Mouse (Mus musculus): ENCODE results near the gene Bbip1.

The Bbip1 gene

DNA sequence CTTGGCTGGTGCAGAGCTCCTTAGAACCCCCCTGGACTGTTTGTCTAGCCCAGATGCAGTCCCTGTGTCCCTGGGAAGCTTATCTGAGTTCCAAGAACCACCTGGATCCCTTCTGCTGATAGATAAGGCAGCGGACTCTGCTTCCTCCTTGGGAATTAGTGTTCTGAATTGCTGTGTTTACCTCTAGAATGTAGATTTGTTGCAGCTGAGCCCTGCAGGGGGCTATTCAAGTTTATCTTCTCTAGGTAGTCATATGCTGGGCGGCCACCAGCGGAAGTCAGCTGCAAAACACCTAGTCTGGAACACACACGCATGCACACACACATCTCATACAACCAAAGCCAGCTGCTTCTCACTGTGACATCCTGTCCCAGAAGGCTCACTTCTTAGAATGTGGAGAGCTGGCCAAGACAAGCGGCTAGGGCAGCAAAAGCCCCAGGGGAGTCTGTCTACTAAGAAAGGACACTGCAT lies 53.6 kb downstream of the Bbip1 start:
- peaks cover 3% of the 10 kb centered on the region; the same call in 1 of the 2 replicates for H3K4me1 ChIP-seq (replicated peaks; ENCODE audit: low read depth, low read length)
- TF ChIP-seq NANOG (IDR thresholded peaks at IDR 0.05; ENCODE audit: borderline replicate concordance, low read length) (no peak), CTCF (conservative IDR thresholded peaks at IDR 0.05; ENCODE audit: low read length) (no peak)
- H3K36me3 ChIP-seq (ENCODE audit: insufficient read depth, low read length), result no peaks in the 10 kb centered on the region
- H3K4me3 ChIP-seq (replicated peaks; ENCODE audit: low read length), result no peak overlapping the region
- no peaks in the 10 kb centered on the region for H3K27me3 ChIP-seq (ENCODE audit: insufficient read depth, low read length)
- no peaks in the 10 kb centered on the region for H3K9me3 ChIP-seq (ENCODE audit: low read length)

DNA sequence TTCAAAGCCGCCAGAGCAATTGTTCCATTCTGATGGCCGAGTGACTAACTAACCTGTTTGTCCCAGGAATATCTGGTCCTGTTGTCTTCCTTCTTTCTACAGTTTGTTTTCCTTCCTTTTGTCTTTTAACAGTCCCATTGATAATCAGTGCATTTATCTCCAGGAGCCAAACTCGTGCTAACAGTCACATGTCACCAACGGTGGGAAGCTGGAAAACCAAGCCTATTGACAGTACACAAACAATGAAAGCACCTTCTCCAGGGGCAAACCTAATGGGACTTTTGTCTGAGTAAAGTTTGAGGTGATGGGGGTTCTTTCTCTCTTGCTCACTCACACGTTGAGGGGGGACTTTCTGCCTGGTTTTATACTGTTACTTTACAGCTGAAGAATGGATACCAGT lies 54.2 kb downstream of the Bbip1 start:
- TF ChIP-seq POU5F1 (IDR thresholded peaks at IDR 0.05; ENCODE audit: borderline replicate concordance, low read length), result no peak
- TF ChIP-seq NANOG (IDR thresholded peaks at IDR 0.05; ENCODE audit: borderline replicate concordance, low read length), result no peak
- TF ChIP-seq CTCF (conservative IDR thresholded peaks at IDR 0.05; ENCODE audit: low read length), result no peak
- no peaks in the 10 kb centered on the region for H3K27me3 ChIP-seq (ENCODE audit: insufficient read depth, low read length)
- no peaks in the 10 kb centered on the region for H3K9me3 ChIP-seq (ENCODE audit: low read length)
- no peak overlapping the region for H3K4me3 ChIP-seq (replicated peaks; ENCODE audit: low read length)
- no peaks in the 10 kb centered on the region for H3K36me3 ChIP-seq (ENCODE audit: insufficient read depth, low read length)
- H3K4me1 ChIP-seq (replicated peaks; ENCODE audit: low read depth, low read length), result peaks cover 3% of the 10 kb centered on the region; the same call in 1 of the 2 replicates

DNA sequence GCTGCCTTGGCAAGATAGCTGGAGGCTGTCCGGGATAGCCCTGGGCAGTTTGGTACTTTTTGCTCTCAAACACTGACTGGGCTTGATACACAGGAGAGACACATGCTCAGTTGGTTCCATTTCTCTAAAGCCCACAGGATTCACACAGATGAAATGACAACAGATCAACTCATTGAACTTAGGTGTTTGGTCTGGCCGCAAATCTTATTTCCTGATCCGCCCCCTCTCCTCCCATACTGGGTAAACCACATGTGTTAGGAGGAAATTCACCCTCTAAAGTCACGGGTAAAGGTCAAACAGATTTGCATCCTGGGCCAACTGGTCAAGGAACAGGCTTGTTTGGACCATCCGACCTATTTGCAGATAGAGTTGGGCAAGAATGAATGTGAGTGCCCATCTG lies 54.9 kb downstream of the Bbip1 start:
- Histone ChIP-seq H3K4me1 (replicated peaks; ENCODE audit: low read depth, low read length) (peaks cover 3% of the 10 kb centered on the region; the same call in 1 of the 2 replicates), H3K27me3 (ENCODE audit: insufficient read depth, low read length) (no peaks in the 10 kb centered on the region), H3K9me3 (ENCODE audit: low read length) (no peaks in the 10 kb centered on the region), H3K36me3 (ENCODE audit: insufficient read depth, low read length) (no peaks in the 10 kb centered on the region), H3K4me3 (replicated peaks; ENCODE audit: low read length) (no peak overlapping the region)
- no peak for TF ChIP-seq POU5F1 (IDR thresholded peaks at IDR 0.05; ENCODE audit: borderline replicate concordance, low read length)
- TF ChIP-seq CTCF (conservative IDR thresholded peaks at IDR 0.05; ENCODE audit: low read length), result no peak
- no peak for TF ChIP-seq NANOG (IDR thresholded peaks at IDR 0.05; ENCODE audit: borderline replicate concordance, low read length)

DNA sequence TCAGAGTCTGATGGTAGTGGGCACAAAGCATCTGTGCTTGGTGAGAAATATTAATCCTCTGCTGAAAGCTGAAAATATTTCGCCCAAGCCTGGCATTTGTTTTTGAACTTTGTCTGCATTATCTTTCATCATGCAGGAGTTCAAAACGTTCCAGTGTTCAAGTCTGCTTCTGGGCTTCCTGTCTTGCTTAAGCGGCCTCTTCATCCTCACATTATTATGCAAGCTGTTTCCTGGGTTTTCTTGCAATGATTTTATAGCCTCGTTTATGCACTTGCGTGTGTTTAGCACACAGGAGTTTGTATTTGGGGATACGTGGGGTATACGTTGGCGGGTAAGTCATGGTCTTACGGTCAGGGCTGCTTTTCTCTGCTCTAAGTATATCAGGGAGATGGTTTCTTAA lies 56.1 kb downstream of the Bbip1 start:
- Histone ChIP-seq H3K27me3 (ENCODE audit: insufficient read depth, low read length) (no peaks in the 10 kb centered on the region), H3K9me3 (ENCODE audit: low read length) (no peaks in the 10 kb centered on the region), H3K4me1 (replicated peaks; ENCODE audit: low read depth, low read length) (peaks cover 5% of the 10 kb centered on the region; the same call in 1 of the 2 replicates), H3K36me3 (ENCODE audit: insufficient read depth, low read length) (no peaks in the 10 kb centered on the region), H3K4me3 (replicated peaks; ENCODE audit: low read length) (no peak overlapping the region)
- TF ChIP-seq CTCF (conservative IDR thresholded peaks at IDR 0.05; ENCODE audit: low read length) (no peak), POU5F1 (IDR thresholded peaks at IDR 0.05; ENCODE audit: borderline replicate concordance, low read length) (no peak), NANOG (IDR thresholded peaks at IDR 0.05; ENCODE audit: borderline replicate concordance, low read length) (no peak)

DNA sequence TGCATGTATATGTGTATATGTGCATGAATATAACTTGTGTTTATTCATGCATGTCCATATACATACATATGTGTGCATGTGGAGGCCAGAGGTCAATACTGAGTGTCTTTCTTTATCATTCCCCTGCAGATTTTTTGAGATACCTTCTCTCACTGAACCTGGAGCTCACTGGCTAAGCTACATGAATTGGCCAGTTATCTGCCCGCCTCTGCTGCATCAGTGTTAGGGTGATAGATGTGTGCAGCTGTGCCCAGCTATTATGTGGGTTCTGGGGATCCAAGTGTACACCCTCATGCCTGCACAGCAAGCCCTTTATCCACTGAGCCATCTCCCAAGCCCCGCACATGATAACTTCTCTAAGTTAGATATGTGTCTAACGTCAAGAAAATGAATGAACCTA lies 56.6 kb downstream of the Bbip1 start:
- TF ChIP-seq CTCF (conservative IDR thresholded peaks at IDR 0.05; ENCODE audit: low read length) (no peak), NANOG (IDR thresholded peaks at IDR 0.05; ENCODE audit: borderline replicate concordance, low read length) (no peak), POU5F1 (IDR thresholded peaks at IDR 0.05; ENCODE audit: borderline replicate concordance, low read length) (no peak)
- Histone ChIP-seq H3K27me3 (ENCODE audit: insufficient read depth, low read length) (no peaks in the 10 kb centered on the region), H3K36me3 (ENCODE audit: insufficient read depth, low read length) (no peaks in the 10 kb centered on the region), H3K4me3 (replicated peaks; ENCODE audit: low read length) (no peak overlapping the region), H3K4me1 (replicated peaks; ENCODE audit: low read depth, low read length) (peaks cover 6% of the 10 kb centered on the region; the same call in 1 of the 2 replicates), H3K9me3 (ENCODE audit: low read length) (no peaks in the 10 kb centered on the region)

DNA sequence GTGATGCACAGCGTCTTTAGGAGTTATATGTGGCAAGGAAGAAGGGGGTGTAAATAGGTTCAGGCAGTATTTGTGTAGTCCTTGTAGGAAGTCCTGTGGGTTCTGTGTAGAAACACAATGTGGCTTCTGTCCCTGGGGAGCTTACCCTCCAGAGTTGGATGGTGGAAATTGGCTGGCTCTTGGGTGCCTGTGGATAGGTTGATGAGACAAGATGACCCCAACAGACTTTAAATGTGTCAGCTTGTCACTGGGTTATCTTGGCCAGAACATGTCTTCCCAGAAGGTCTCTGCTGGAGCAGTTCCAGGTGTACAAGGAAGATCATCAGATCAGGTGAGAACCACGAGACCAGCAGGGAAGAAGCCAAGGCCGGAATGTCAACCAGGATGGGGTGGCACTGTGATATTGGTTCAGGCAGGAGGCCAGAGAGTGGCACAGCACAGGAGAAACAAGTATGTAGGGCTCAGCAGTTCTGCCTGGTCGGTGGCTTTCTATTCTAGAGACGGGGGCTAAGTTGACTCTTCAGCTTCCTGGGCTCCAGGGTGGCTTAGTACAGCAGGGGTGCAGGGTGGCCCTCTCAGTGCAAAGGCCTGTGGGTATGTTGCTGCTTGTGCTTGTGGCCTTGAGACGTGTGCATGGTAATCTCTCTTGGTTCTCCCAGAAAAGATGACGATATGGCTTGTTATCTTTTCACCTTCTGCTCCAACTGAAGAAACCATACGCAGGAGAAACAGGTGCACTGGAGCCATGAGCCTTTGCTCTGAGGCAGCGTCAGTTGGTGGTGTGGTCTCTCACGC lies 57.7 kb downstream of the Bbip1 start:
- no peak overlapping the region for H3K4me3 ChIP-seq (replicated peaks; ENCODE audit: low read length)
- no peaks in the 10 kb centered on the region for H3K27me3 ChIP-seq (ENCODE audit: insufficient read depth, low read length)
- TF ChIP-seq NANOG (IDR thresholded peaks at IDR 0.05; ENCODE audit: borderline replicate concordance, low read length) (no peak), CTCF (conservative IDR thresholded peaks at IDR 0.05; ENCODE audit: low read length) (no peak), POU5F1 (IDR thresholded peaks at IDR 0.05; ENCODE audit: borderline replicate concordance, low read length) (no peak)

DNA sequence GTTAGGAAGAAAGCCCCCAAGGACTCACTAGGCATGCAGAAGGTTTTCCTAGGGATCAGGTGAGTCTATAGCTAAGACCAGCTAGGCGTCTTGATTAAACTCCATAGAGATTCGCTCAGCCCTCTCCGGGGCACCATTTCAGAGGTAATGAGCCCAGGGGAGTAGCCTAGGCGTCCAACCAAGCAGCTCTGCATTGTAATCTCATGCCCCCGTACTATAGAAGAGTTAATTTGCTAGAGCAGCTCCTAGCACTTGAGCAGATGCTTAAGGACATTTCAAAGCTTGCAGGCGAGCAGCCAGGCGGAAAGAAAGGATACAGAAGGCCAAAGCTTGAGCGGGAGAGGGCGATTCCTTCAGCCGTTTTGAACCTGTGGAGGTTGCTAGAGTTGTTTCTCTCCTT lies 59.0 kb downstream of the Bbip1 start:
- peaks cover under 1% of the 10 kb centered on the region for H3K9me3 ChIP-seq (ENCODE audit: low read length)
- TF ChIP-seq CTCF (conservative IDR thresholded peaks at IDR 0.05; ENCODE audit: low read length), result no peak
- no peak for TF ChIP-seq NANOG (IDR thresholded peaks at IDR 0.05; ENCODE audit: borderline replicate concordance, low read length)
- TF ChIP-seq POU5F1 (IDR thresholded peaks at IDR 0.05; ENCODE audit: borderline replicate concordance, low read length), result no peak
- peaks cover 6% of the 10 kb centered on the region; the same call in 1 of the 2 replicates for H3K4me1 ChIP-seq (replicated peaks; ENCODE audit: low read depth, low read length)
- no peak overlapping the region for H3K4me3 ChIP-seq (replicated peaks; ENCODE audit: low read length)
- H3K27me3 ChIP-seq (ENCODE audit: insufficient read depth, low read length), result no peaks in the 10 kb centered on the region
- no peaks in the 10 kb centered on the region for H3K36me3 ChIP-seq (ENCODE audit: insufficient read depth, low read length)

More for the DNA sequence above, 57.7 kb downstream of the Bbip1 start:
- Histone ChIP-seq H3K36me3 (ENCODE audit: insufficient read depth, low read length) (no peaks in the 10 kb centered on the region), H3K4me1 (replicated peaks; ENCODE audit: low read depth, low read length) (peaks cover 6% of the 10 kb centered on the region; the same call in 1 of the 2 replicates), H3K9me3 (ENCODE audit: low read length) (no peaks in the 10 kb centered on the region)

DNA sequence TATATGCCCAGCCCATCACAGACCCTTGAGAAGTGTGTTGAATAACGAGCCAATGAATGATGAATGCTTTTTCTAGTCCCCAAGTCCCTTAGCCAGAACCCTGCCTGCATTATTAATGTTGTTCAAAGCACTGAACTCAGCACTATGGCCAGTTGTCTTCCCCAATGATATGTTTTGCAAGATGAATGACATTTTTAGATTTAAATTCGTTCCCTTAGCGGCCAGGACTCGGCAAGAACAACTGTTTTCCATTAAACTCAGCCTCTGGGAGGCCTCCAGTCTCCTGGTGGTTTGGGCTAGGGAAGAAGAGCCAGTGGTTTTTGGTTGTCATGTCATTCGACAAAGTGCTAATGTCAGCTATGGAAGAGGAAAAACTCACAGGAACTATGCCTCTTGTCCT lies 62.6 kb downstream of the Bbip1 start:
- Histone ChIP-seq H3K36me3 (ENCODE audit: insufficient read depth, low read length) (no peaks in the 10 kb centered on the region), H3K9me3 (ENCODE audit: low read length) (peaks cover 5% of the 10 kb centered on the region), H3K4me1 (replicated peaks; ENCODE audit: low read depth, low read length) (peaks cover 7% of the 10 kb centered on the region; the same call in 1 of the 2 replicates), H3K4me3 (replicated peaks; ENCODE audit: low read length) (no peak overlapping the region), H3K27me3 (ENCODE audit: insufficient read depth, low read length) (no peaks in the 10 kb centered on the region)
- no peak for TF ChIP-seq POU5F1 (IDR thresholded peaks at IDR 0.05; ENCODE audit: borderline replicate concordance, low read length)
- TF ChIP-seq CTCF (conservative IDR thresholded peaks at IDR 0.05; ENCODE audit: low read length), result no peak
- no peak for TF ChIP-seq NANOG (IDR thresholded peaks at IDR 0.05; ENCODE audit: borderline replicate concordance, low read length)
